Mouse (Mus musculus) activated CD4-positive, CD25-positive, alpha-beta regulatory T cell (primary cell): Measurements from ENCODE around the gene Tktl1. TPM values are rescaled to one million over a fixed set of nuclear protein-coding genes. Genes with fewer than 3 reads are reported as not detected.

Experiments
- polyA plus RNA-seq, 2 experiments: library from polyadenylated mRNA; unstranded; fragments of 100-300 nt; shearing (Covaris generic); gene quantifications; one replicate each; pipeline ENCODE4 v1.2.1; 2017

The Tktl1 gene
- polyA plus RNA-seq = 1 to 10 TPM; 1.6 to 5.7 TPM

DNA sequence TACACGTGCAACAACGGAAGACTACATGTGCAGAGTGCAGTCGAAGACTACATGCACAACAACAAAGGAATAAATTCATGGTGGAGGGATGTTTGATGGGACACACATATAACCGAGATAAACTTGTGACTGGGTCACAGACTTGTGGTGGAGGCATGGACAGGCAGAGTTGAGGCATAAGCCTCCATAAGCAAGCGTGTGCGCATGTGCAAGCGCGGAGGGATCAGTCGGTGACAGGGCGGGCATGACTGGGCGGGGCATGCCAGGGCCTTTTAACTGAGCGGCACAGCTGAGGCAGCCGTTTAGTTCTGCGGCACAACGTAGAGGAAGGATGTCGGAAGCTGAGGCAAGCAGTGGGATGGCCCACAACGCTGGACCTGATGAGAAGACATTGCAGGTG lies at the start of gene Tktl1:
TSS of gene Tktl1 (plus strand) at position 301 of the 400 bp plus-strand sequence.

DNA sequence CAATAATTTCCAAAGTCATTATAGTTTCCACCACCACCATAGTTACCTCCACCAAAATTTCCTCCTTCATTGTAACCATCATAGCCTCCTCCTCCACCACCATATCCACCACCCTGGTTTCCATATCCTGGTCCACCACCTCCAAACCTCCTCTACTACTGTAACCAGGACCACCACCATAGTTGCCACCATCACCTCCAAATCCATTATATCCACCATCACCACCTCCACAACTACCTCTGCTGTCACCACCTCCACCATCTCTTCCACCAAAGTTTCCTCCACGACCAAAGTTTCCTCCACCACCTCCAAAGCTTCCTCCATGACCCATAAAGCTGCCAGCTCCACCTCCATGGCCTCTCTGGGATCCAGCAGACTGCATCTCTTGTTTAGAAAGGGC lies 41.8 kb upstream of the Tktl1 start, which contains the start of gene Mecp2:
TSS of gene Mecp2 (minus strand) at position 101 of the 400 bp plus-strand sequence.

GRCm38 (mm10) chrX:74167738-74168137 lies 9.3 kb upstream of the Tktl1 start, which contains the start of gene Tex28:
Gene Tex28, minus strand, starts transcription at chrX:74167838.

DNA sequence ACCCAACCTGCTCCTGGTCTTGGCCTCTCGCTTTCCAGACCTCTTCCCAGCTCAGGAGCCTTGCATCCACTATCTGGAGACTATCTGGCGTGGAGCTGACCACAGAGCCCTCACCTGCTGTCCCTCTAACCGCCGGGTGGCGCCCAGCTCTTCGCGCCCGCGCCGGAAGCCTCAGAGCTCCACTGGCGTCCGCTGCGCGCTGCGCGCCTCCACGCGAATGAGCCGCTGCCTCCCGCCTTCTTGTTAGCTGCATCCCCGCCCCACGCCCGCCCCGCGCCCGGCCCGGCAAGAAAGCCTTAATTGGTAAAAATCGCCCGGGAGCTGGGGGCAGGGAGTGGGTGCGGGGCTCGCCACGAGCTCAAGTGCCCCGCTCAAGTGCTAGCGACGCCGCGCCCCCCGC lies 72.6 kb downstream of the Tktl1 start, which contains the start of gene Flna:
TSS of gene Flna (minus strand) at position 206 of the 400 bp plus-strand sequence.

GRCm38 (mm10) chrX:74254153-74254887 lies 77.3 kb downstream of the Tktl1 start, which contains the start of gene Emd:
Gene Emd, plus strand, starts transcription at chrX:74254687.

Other genes with a start within 250 kb of the Tktl1 start
- gene Renbp, start 246.4 kb upstream of the Tktl1 start, polyA plus RNA-seq = 10 to 100 TPM in 1 of 2 experiments, 1 to 10 TPM in 1; 8.5 to 12.2 TPM
- 10 to 100 TPM; 25.4 to 45.1 TPM for gene Hcfc1, start 210.9 kb upstream of the Tktl1 start, polyA plus RNA-seq
- gene Irak1, start 153.3 kb upstream of the Tktl1 start, polyA plus RNA-seq = 100 to 1,000 TPM; 147 to 160 TPM
- gene Opn1mw, start 49.8 kb upstream of the Tktl1 start, polyA plus RNA-seq = not detected
- 10 to 100 TPM; 27.2 to 34.9 TPM for gene Mecp2, start 41.9 kb upstream of the Tktl1 start, polyA plus RNA-seq
- gene Tex28, start 9.4 kb upstream of the Tktl1 start, polyA plus RNA-seq = not detected
- 100 to 1,000 TPM; 127 to 290 TPM for gene Flna, start 72.6 kb downstream of the Tktl1 start, polyA plus RNA-seq
- 10 to 100 TPM; 69.5 to 74.3 TPM for gene Emd, start 77.4 kb downstream of the Tktl1 start, polyA plus RNA-seq
- gene Rpl10, start 93.6 kb downstream of the Tktl1 start, polyA plus RNA-seq = 10 to 100 TPM; 31.8 to 59.8 TPM
- gene Taz, start 104.7 kb downstream of the Tktl1 start, polyA plus RNA-seq = 100 to 1,000 TPM; 107 to 144 TPM
- 10 to 100 TPM; 17.9 to 18.4 TPM for gene Dnase1l1, start 105.1 kb downstream of the Tktl1 start, polyA plus RNA-seq
- gene Atp6ap1, start 119.8 kb downstream of the Tktl1 start, polyA plus RNA-seq = 100 to 1,000 TPM; 143 to 153 TPM
- 100 to 1,000 TPM; 223 to 256 TPM for gene Gdi1, start 127.7 kb downstream of the Tktl1 start, polyA plus RNA-seq
- 10 to 100 TPM; 67.2 to 91.4 TPM for gene Fam50a, start 135.8 kb downstream of the Tktl1 start, polyA plus RNA-seq
- 1 to 10 TPM; 2.0 to 3.2 TPM for gene Plxna3, start 151.8 kb downstream of the Tktl1 start, polyA plus RNA-seq
- gene Lage3, start 176.4 kb downstream of the Tktl1 start, polyA plus RNA-seq = 10 to 100 TPM; 54.4 to 73.1 TPM
- 10 to 100 TPM; 50.8 to 64.5 TPM for gene Ubl4a, start 196.0 kb downstream of the Tktl1 start, polyA plus RNA-seq
- gene Slc10a3, start 196.1 kb downstream of the Tktl1 start, polyA plus RNA-seq = 10 to 100 TPM; 27.8 to 37.9 TPM
- 10 to 100 TPM; 30.1 to 32.3 TPM for gene Fam3a, start 216.0 kb downstream of the Tktl1 start, polyA plus RNA-seq
- 10 to 100 TPM; 28.4 to 37.6 TPM for gene Ikbkg, start 216.0 kb downstream of the Tktl1 start, polyA plus RNA-seq